Mouse (Mus musculus) liver, postnatal 0 days (tissue): ENCODE measurements around the gene Ppp2r3d. TPM values are rescaled to one million over a fixed set of nuclear protein-coding genes. Genes with fewer than 3 reads are reported as not detected.

Experiments used
- ATAC-seq: fragments of 200-750 bp; cut with Nextera tagmentation; 2 replicates; pipeline ENCODE4 v1.8.0; 2017; ENCODE audit warnings: mild to moderate bottlenecking, moderate library complexity
- DNase-seq: peaks from one replicate; pipeline ENCODE4 v3.0.0-alpha.2; 2016
- H3K27ac ChIP-seq: fragments of 300-500 bp; sonication (generic); 2 replicates; pipeline ENCODE4 v1.5.1; 2014; ENCODE audit warnings: antibody characterized with exemption, moderate library complexity, mild to moderate bottlenecking, low read depth
- H3K27me3 ChIP-seq: fragments of 300-500 bp; sonication (generic); 2 replicates; pipeline ENCODE4 v1.6.1; 2014; ENCODE audit warnings: low read length, control low read depth, mixed read lengths; ENCODE audit not compliant: insufficient read depth
- H3K36me3 ChIP-seq: fragments of 300-500 bp; sonication (generic); replicated peaks from 2 replicates; pipeline ENCODE4 v1.6.1; 2014; ENCODE audit warnings: mild to moderate bottlenecking, control low read depth, low read length, moderate library complexity, mixed read lengths; ENCODE audit not compliant: insufficient read depth
- H3K4me1 ChIP-seq: fragments of 300-500 bp; sonication (generic); 2 replicates; pipeline ENCODE4 v1.6.1; 2014; ENCODE audit warnings: antibody characterized with exemption, mild to moderate bottlenecking, control low read depth; ENCODE audit not compliant: insufficient read depth
- H3K4me2 ChIP-seq: fragments of 300-500 bp; sonication (generic); 2 replicates; pipeline ENCODE4 v1.6.1; 2014; ENCODE audit warnings: low read depth, mild to moderate bottlenecking, low read length, moderate library complexity, mixed read lengths
- H3K4me3 ChIP-seq: fragments of 300-500 bp; sonication (generic); 2 replicates; pipeline ENCODE4 v1.5.1; 2014; ENCODE audit warnings: low read depth, low read length
- H3K9ac ChIP-seq: fragments of 300-500 bp; sonication (generic); replicated peaks from 2 replicates; pipeline ENCODE4 v1.6.1; 2014; ENCODE audit warnings: mild to moderate bottlenecking, moderate library complexity
- H3K9me3 ChIP-seq: fragments of 300-500 bp; sonication (generic); 2 replicates; pipeline ENCODE4 v1.6.1; 2016; ENCODE audit warnings: mild to moderate bottlenecking, control low read depth, low read length, mixed read lengths
- CTCF ChIP-seq: sonication (generic); IDR thresholded peaks from 2 replicates; pipeline ENCODE4 v1.5.1; 2016; ENCODE audit warnings: antibody characterized with exemption, low read depth
- EP300 ChIP-seq: IDR thresholded peaks from 2 replicates; pipeline ENCODE4 v1.6.1; 2016; ENCODE audit warnings: antibody characterized with exemption, low read depth, mild to moderate bottlenecking
- WGBS: fragments of 180-500 bp; shearing (Covaris S2); extraction: QIAGEN DNeasy Blood & Tissue Kit; methylation state at CpG from one replicate; pipeline ENCODE4 v1.1.7; 2014; ENCODE audit not compliant: insufficient replicate concordance; 5-methylcytosine and 5-hydroxymethylcytosine counted together
- polyA plus RNA-seq: library from polyadenylated mRNA; unstranded; fragments of >200 nt; fragmentation: Nextera tagmentation; extraction: Ambion mirVana; gene quantifications from 2 replicates; pipeline ENCODE4 v1.2.1, GENCODE M21; 2015

Gene Ppp2r3d
- polyA plus RNA-seq, 1 experiment from 2014 or later, result 40.7 TPM

- no peaks in the 10 kb centered on the region for H3K27me3 ChIP-seq
- H3K27ac ChIP-seq, result peak overlapping the region; percentile 99
- TF ChIP-seq EP300 (peak; percentile 41; the same call in 1 of the 2 replicates), CTCF (no peak; the same call in 1 of the 2 replicates)
- peak overlapping the region; percentile 73 for H3K4me3 ChIP-seq
- peak overlapping the region; percentile 76 for H3K9ac ChIP-seq
- WGBS, result 1% methylated on average over 54 of the region's 59 CpGs
- H3K9me3 ChIP-seq, result no peaks in the 10 kb centered on the region
- peak; percentile 95 for DNase-seq
- peak; percentile 58 for ATAC-seq
- no peaks in the 10 kb centered on the region for H3K36me3 ChIP-seq
- peak overlapping the region; percentile 83 for H3K4me2 ChIP-seq
- peaks cover 3% of the 10 kb centered on the region; the same call in 1 of the 2 replicates for H3K4me1 ChIP-seq
Measured at GRCm38 (mm10) chr9:124422900-124423551, 53.7 kb downstream of the Ppp2r3d start.

- Histone ChIP-seq H3K9ac (peak overlapping the region; percentile 76; the same call in 1 of the 2 replicates), H3K27ac (peak overlapping the region; percentile 99)
Measured at GRCm38 (mm10) chr9:124422427-124422826, 54.3 kb downstream of the Ppp2r3d start.

GRCm38 (mm10) chr9:124412921-124413320, 63.8 kb downstream of the Ppp2r3d start:
- H3K27me3 ChIP-seq, result no peaks in the 10 kb centered on the region

More at GRCm38 (mm10) chr9:124422427-124422826, 54.3 kb downstream of the Ppp2r3d start:
- peak; percentile 2 for ATAC-seq
- peak overlapping the region; percentile 83 for H3K4me2 ChIP-seq
- peak; percentile 83 for DNase-seq
- under 1% methylated on average over 21 of the region's 25 CpGs for WGBS
- H3K27me3 ChIP-seq, result no peaks in the 10 kb centered on the region
- H3K4me1 ChIP-seq, result peaks cover 3% of the 10 kb centered on the region; the same call in 1 of the 2 replicates
- H3K36me3 ChIP-seq, result no peaks in the 10 kb centered on the region
- peak overlapping the region; percentile 73 for H3K4me3 ChIP-seq
- no peak for TF ChIP-seq CTCF
- no peak for TF ChIP-seq EP300
- H3K9me3 ChIP-seq, result no peaks in the 10 kb centered on the region

GRCm38 (mm10) chr9:124411553-124411952, 65.1 kb downstream of the Ppp2r3d start:
- Histone ChIP-seq H3K9me3 (no peaks in the 10 kb centered on the region), H3K4me2 (no peak overlapping the region), H3K36me3 (no peaks in the 10 kb centered on the region), H3K27ac (no peak overlapping the region), H3K27me3 (no peaks in the 10 kb centered on the region), H3K4me1 (no peaks in the 10 kb centered on the region), H3K4me3 (no peak overlapping the region), H3K9ac (no peak overlapping the region)
- ATAC-seq (no peak), DNase-seq (no peak)
- no peak for TF ChIP-seq EP300
- WGBS, result 52% methylated on average over 1 of the region's 1 CpGs

More at GRCm38 (mm10) chr9:124412921-124413320, 63.8 kb downstream of the Ppp2r3d start:
- H3K4me2 ChIP-seq, result no peak overlapping the region
- H3K4me1 ChIP-seq, result no peaks in the 10 kb centered on the region
- H3K9me3 ChIP-seq, result no peaks in the 10 kb centered on the region
- H3K4me3 ChIP-seq, result no peak overlapping the region
- ATAC-seq, result no peak
- no peak for DNase-seq
- TF ChIP-seq CTCF (no peak), EP300 (no peak)
- H3K36me3 ChIP-seq, result no peaks in the 10 kb centered on the region
- no peak overlapping the region for H3K9ac ChIP-seq
- H3K27ac ChIP-seq, result no peak overlapping the region

- Histone ChIP-seq H3K4me3 (no peak overlapping the region), H3K27me3 (no peaks in the 10 kb centered on the region), H3K9ac (no peak overlapping the region), H3K36me3 (no peaks in the 10 kb centered on the region), H3K9me3 (no peaks in the 10 kb centered on the region), H3K4me2 (no peak overlapping the region), H3K27ac (no peak overlapping the region), H3K4me1 (no peaks in the 10 kb centered on the region)
- no peak for ATAC-seq
- TF ChIP-seq EP300 (no peak), CTCF (no peak)
- DNase-seq, result no peak
- 44% methylated on average over 1 of the region's 1 CpGs for WGBS
Measured at GRCm38 (mm10) chr9:124408564-124408963, 68.1 kb downstream of the Ppp2r3d start.

Other genes with a start within 250 kb of the Ppp2r3d start
- 6.8 and 6.9 TPM in 2 replicates for gene 2010315B03Rik, start 164.2 kb downstream of the Ppp2r3d start, polyA plus RNA-seq
- not detected in 2 replicates for gene Gm21836, start 16.9 kb upstream of the Ppp2r3d start, polyA plus RNA-seq